Mouse (Mus musculus): ENCODE measurements around the gene Bco1.

Gene Bco1

DNA sequence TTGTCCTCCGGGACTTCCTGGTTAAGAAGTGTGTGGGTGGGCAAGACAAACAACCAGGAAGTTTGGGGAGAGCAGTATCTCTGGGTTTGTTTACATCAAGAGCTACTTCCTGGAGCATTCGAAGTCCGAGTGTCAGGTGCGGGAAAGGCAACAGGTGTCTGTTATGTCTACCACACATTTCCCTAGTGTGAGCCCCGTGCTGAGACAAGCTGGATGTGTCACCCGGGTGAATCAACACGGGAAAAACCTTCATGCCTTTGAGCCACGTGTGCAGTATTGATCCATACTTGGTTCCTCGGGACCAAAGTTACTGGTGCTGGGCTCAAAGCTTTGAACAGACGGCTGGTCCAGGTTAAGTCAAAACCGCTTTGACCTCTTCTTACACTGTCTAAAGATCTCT lies 41.7 kb downstream of the Bco1 start:
- no peak for DNase-seq (ENCODE audit: low read depth, low spot score)

DNA sequence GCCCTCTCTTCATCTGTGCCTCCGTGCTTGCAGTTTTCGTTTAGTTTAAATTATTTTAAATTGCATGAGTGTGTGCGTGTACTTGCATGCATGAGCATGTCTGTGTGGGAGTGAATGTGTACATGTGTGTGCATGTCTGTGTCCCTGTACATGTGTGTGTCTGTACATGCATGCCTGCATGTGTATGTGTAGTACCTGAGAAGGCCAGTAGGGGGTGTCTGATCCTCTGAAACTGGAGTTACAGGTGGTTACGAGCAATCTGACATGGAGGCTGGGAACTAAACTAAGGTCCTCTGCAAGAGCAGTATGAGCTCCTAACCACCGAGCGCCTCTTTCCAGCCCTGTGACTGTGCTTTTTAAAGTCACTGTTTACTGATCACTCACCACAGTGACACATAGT lies 52.9 kb downstream of the Bco1 start:
- peak; percentile 71 for DNase-seq (ENCODE audit: low read depth, low spot score)

DNA sequence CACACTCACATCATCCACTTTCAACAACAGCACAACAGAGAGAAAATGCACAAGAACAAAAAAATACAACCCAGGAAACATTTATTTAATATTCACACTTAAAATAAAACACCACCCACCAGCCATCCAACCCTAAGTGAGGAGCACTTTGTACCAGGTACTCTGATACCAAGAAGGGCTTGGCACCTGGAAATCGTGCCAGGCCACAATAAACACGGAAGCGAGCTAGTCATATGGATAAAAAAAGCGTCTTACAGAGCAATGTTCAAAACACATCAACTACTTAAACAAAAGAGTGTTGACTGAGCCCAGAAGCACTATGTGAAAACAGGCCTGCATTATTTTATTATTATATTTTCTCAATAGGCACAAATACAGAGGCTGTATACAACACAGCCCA lies 60.5 kb downstream of the Bco1 start:
- no peak for DNase-seq (ENCODE audit: low read depth, low spot score)

DNA sequence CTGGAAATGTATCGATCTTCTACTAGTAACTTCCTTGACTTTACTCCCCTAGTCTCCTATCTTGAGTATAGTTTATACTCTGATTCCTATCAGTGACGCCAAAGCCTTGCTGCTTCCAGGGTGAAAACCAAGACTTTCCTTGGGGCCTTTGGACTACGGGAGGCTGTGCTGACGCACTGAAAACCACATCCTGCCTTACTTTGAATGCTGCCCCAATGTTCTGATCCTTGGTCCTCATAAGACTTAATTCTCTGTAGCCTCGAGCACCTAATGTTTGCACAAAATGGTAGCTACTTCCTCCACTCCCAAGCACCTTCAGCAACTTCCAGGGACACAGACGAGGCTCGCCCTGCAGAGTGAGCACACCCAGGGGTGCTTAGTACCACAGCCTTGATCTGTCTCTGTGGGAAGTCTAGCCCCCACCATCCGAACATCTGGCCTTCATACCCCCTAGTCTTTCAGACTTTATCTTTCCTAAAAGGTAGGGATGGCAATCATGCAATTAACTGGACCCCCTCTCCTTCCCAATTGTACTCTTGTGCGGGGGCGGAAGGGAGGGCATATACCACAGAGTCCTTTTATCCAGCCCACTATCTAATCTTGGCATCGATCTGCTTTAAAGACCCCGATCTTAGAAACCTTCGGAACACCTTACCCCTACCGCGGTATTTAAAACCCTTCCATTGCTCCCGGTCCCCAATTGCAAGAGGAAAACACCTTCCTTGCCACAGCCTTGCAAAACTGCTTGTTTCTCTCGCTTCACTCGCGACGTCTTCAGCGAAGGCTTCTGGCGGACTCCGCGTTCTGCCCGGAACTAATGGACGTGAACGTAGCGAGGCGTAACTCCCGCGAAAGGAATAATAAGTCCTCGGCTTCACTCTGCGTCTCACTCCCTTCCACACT lies 61.5 kb downstream of the Bco1 start:
- no peak for DNase-seq (ENCODE audit: low read depth, low spot score)

DNA sequence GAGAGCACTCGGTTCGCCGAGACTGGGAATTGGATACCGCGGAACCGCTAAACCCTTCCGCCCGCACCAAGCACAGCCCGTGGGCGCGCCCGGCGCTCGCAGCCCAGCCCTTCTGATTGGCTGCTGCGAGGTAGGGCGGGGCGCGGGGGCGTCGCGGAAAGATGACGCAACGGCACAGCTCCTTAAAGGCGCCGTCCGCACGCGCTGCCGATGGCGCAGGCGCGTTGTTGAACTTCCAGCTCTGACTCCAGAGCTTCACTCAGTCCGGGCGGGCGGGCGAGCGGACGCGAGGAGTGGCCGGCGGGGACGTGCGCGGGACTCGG lies 62.1 kb downstream of the Bco1 start:
- DNase-seq (ENCODE audit: low read depth, low spot score): peak; percentile 98

GRCm38 (mm10) chr8:117158135-117158761 lies 62.6 kb downstream of the Bco1 start, which contains the start of gene Gan:
Gene Gan (plus strand): TSS chr8:117158135.
- DNase-seq (ENCODE audit: low read depth, low spot score): peak; percentile 52

DNA sequence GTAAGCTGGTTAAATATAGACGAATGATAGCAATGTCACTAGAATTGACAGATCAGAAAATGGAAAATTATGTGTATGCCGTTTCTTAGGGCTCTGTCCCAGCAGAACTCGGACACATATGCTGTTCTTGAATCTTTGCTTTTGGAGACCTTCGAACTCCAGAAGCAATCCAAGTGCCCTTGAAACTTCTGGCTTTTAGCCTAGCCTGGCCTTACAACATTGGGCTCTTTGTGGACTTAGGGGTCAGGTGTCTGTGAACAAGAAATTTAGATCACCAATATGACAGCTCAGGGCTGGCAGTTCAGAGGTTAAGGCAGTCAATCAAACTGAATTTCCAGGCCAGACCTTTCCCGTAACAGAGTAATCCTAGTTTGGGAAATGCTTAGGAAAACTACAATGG lies 63.4 kb downstream of the Bco1 start:
- no peak for DNase-seq (ENCODE audit: low read depth, low spot score)

GRCm38 (mm10) chr8:117164912-117165311 lies 69.3 kb downstream of the Bco1 start:
- no peak for DNase-seq (ENCODE audit: low read depth, low spot score)

DNA sequence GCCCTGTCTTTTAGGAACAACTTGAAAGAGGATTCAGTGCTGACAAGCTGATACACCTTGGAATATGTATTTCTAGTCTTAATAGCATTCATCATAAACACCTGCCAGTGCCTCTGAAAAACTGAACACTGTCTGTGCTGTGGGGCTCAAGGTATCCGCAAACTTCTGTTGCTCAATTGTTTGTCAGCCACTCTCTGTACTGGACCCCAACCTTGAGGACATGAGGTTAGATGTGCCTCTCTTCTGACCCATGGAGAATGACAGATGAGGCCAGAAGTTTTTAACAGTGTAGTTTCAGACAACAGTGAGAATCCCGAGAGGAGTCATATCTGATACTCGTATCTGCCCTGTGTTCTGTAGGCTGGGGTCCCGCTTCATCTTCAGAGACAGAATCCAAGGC lies 69.9 kb downstream of the Bco1 start:
- DNase-seq (ENCODE audit: low read depth, low spot score): no peak

GRCm38 (mm10) chr8:117166515-117166914 lies 70.9 kb downstream of the Bco1 start:
- no peak for DNase-seq (ENCODE audit: low read depth, low spot score)

GRCm38 (mm10) chr8:117167243-117167883 lies 71.7 kb downstream of the Bco1 start:
- DNase-seq (ENCODE audit: low read depth, low spot score): no peak

DNA sequence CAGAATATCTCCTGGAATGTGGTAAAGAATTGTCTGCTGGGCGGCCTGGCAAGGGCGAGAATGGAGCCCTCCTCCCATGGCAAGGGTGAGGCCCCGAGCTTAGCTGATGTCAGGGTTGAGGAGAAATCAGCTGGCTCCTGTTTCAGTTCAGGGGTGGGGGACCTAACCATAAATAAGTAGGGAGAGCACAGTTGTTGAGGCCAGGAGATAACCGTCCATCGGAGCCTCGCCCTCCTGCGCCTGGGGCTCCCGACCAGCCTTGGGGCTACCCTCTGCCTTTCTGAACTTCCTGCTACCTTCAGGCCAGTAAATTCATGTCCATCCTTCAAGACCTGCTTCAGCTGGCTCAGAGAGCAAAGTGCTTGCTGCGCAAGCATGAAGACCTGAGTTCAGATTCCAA lies 72.7 kb downstream of the Bco1 start:
- no peak for DNase-seq (ENCODE audit: low read depth, low spot score)

- no peak for DNase-seq (ENCODE audit: low read depth, low spot score)
Measured at GRCm38 (mm10) chr8:117171826-117172225, 76.2 kb downstream of the Bco1 start.

- DNase-seq (ENCODE audit: low read depth, low spot score): peak; percentile 38
Measured at GRCm38 (mm10) chr8:117172904-117173303, 77.2 kb downstream of the Bco1 start.

- peak; percentile 46 for DNase-seq (ENCODE audit: low read depth, low spot score)
Measured at GRCm38 (mm10) chr8:117173690-117174089, 78.0 kb downstream of the Bco1 start.

GRCm38 (mm10) chr8:117174536-117174935 lies 78.9 kb downstream of the Bco1 start:
- DNase-seq (ENCODE audit: low read depth, low spot score): no peak

DNA sequence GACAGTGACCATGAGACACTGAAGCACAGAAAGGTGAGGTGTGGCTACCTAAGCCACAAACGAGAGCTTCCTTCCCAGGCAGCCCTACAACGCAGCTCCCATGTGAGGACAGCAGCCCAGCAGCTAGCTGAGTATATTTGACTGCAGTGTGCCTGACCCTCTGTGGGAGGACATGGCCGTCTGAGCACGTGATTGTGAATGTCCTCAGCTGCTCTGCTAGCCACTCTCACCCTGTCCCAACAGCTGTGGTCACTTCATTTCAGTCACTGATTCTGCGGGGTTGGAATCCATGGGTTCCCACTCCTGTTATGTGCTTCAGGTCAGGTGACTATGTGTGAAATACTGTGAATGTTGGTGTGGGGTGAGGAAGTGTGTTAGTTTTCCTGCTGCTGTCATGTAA lies 80.7 kb downstream of the Bco1 start:
- no peak for DNase-seq (ENCODE audit: low read depth, low spot score)

- DNase-seq (ENCODE audit: low read depth, low spot score): no peak
Measured at GRCm38 (mm10) chr8:117177236-117177635, 81.6 kb downstream of the Bco1 start.

GRCm38 (mm10) chr8:117178039-117178438 lies 82.4 kb downstream of the Bco1 start:
- no peak for DNase-seq (ENCODE audit: low read depth, low spot score)

- DNase-seq (ENCODE audit: low read depth, low spot score): no peak
Measured at GRCm38 (mm10) chr8:117178676-117179075, 83.0 kb downstream of the Bco1 start.

DNA sequence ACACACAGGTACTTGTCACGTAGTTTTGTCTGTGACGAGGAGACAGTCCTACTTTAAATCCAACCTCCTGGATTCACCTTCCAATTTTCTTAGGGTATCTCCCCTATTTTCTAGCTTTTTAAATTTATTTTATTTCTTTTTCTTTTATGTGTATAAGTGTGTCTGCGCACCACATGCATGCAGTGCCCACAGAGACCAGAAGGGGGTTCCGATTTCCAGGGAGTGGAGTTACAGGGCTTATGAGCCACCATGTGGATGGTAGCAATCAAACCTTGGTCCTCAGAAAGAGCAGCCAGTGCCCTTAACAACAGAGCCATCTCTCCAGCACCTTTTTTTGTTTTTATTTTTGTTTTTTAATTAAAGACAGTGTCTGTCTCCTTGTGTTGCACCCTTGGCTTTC lies 87.1 kb downstream of the Bco1 start:
- DNase-seq (ENCODE audit: low read depth, low spot score): peak; percentile 65

Data from ZHBTc4 (cell line).